Mouse (Mus musculus): ENCODE data around the gene Pim2.
"Not testable (repeated sequence)": the region's sequence is repeated elsewhere in the genome, so short reads cannot be mapped to it uniquely, and the experiment has no call there.

The Pim2 gene

DNA sequence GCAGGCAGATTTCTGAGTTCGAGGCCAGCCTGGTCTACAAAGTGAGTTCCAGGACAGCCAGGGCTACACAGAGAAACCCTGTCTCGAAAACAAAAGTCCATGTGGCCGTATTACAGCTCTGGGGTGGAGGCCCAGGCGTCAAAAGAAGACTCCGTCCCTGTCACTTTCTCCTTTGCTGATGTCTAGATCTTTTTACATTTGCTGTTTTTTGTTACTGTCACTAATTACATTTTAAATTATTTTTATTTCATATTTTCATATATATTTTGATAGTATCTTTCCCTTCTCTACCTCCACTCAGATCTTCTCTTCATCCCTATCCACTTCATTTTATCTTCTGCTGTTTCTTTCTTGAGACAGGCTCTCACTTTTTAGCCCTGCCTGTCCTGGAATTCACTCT, 29.7 kb downstream of the Pim2 start, which contains the start of gene Gm10491:
Gene Gm10491, minus strand, starts transcription at position 101 of the 400 bp plus-strand sequence.
- no peak for DNase-seq (ENCODE audit: low read depth, low spot score)

DNA sequence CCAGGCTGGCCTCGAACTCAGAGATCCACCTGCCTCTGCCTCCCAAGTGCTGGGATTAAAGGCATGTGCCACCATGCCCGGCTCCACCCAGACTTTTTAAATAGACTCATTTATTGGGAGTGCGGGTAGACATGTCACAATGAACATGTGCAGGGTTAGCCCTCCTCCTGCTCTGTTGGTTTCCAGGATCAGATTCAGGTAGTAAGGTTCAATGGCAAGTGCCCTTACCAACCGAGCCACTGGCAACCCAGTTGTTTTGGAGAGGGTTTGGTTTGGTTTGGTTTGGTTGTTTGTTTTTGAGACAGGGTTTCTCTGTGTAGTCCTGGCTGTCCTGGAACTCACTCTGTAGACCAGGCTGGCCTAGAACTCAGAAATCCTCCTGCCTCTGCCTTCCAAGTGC, 31.2 kb downstream of the Pim2 start, which contains the start of gene Gm10490:
Gene Gm10490, plus strand, starts transcription at position 301 of the 400 bp plus-strand sequence.
- DNase-seq (ENCODE audit: low read depth, low spot score) = not testable (repeated sequence)

DNA sequence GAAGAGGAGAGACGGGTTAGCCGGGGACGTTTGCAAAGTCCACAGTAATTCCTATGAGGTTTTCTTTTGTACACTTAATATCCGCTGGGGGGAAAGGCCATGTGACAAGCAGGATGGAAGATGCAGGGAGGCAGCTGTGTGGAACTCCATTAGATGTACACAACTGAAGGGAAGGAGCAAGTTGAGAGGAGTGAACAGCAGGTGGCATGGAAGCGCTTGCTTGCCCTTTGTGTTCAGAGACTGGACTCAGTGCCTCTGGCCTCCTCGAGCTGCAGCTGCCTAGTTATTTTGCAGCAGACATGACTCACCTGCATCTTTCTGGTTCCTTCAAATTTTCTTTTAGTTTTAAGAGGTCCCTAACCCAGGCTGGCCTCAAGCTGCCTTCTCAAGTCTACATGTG, 32.4 kb downstream of the Pim2 start:
- DNase-seq (ENCODE audit: low read depth, low spot score) = peak; percentile 25

DNA sequence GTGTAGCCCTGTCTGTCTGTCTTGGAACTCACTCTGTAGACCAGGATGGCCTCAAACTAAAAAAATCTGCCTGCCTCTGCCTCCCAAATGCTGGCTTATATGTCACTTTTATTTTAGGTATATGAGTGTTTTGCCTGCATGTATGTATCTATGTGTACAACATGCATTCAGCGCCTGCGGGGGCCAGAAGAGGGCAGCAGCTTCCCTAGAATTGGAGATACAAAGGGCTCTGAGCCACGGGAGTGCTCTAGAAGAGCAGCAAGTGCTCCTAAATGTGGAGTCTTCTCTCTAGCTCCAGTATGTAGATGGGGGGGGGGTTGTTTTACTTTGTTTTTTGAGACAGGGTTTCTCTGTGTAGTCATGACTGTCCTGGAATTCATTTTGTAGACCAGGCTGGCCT, 37.6 kb downstream of the Pim2 start:
- DNase-seq (ENCODE audit: low read depth, low spot score) = not testable (repeated sequence)

DNA sequence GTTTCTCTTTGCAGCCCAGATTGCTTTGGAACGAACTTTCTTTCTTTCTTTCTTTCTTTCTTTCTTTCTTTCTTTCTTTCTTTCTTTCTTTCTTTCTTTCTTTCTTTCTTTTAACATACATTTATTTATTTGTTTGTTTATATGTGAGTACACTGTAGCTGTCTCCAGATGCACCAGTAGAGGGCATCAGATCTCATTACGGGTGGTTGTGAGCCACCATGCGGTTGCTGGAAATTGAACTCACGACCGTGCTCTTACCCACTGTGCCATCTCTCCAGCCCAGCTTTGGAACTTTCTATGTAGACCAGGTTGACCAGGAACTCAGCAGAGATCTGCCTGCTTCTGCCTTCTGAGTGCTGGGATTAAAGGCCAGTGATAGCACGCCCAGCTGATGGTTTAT, 39.9 kb downstream of the Pim2 start:
- DNase-seq (ENCODE audit: low read depth, low spot score) = peak; percentile 22

DNA sequence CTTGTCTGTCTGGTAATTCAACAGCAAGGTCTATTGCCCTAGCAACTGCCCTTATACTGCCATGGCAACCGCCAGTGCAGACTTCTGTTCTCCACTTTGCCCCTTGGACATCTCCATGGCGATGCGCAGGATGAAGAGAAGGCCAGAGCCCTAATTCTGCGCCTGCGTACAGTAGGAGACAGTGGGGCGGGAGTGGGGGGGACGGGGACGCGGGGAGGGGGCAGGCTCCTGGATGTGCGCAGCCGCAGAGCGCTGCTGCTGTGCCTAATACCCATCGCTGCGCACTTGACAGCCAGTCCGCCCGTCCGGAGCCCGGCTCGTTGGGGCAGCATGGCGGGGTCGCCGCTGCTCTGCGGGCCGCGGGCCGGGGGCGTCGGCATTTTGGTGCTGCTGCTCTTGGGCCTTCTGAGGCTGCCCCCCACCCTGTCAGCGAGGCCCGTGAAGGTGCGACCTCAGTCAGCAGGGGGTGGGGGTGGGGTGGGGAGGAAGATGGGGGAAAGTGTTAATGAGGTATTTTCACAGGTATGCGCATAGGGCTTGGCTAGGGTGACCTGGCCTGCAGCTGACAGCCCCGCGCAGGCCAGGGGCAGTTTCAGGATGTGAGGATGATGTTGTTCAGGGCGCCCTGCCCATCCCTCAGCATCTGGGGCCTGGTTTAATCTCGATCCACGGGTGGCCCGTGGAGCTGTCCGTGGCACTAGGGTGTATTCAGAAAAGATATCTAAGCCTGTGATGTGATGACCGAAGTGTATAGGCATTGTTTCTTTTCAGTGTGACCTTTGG, 41.7 kb downstream of the Pim2 start, which contains the start of gene Pcsk1n:
Gene Pcsk1n, plus strand, starts transcription at position 222 of the 783 bp plus-strand sequence.
- peak; percentile 74 for DNase-seq (ENCODE audit: low read depth, low spot score)

DNA sequence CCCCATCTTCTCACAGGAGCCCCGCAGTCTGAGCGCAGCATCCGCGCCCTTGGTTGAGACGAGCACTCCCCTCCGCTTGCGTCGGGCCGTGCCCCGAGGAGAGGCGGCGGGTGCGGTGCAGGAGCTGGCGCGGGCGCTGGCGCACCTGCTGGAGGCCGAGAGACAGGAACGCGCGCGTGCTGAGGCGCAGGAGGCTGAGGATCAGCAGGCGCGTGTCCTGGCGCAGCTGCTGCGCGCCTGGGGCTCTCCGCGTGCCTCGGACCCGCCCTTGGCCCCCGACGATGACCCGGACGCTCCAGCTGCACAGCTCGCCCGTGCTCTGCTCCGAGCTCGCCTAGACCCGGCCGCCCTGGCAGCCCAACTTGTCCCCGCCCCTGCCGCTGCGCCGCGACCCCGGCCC, 44.0 kb downstream of the Pim2 start:
- peak; percentile 30 for DNase-seq (ENCODE audit: low read depth, low spot score)

DNA sequence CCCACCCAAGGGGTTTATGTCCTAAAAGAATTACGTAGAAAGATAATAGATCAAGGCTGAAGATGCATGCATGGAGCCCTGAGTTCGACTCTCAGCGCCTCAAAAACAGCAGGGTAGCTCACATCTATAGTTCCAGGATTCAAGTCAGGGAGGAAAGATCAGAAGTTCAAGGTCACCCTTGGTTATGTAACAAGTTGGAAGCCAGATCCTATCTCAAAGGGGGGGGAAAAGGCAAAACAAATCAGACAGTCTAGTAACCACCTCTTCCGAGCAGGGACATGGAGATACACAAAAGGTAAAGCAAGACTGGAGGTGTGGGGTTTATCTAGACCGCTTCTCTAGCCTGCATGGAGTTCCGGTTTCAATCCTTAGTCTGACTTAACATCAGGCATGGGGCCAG, 48.2 kb downstream of the Pim2 start:
- peak; percentile 87 for DNase-seq (ENCODE audit: low read depth, low spot score)

DNA sequence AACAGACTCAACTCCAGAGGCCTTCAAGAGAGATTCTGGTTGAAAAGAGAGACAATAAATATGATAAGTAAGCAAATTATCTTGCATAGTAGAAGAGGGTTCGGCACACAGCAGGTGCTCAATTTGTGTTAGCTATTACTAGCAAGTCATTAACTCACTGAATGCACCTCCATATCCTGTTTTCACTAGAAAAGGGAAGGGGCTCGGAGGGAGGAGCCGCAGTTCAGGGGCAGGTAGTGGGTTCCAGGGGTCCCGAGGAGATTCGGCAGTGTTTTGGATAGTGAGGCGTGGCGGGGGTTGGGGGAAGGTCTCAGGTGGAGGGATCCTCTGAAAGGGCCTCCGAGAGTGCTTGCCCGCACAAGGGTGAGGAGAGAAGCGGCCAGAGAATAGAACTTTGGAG, 49.1 kb downstream of the Pim2 start:
- DNase-seq (ENCODE audit: low read depth, low spot score) = peak; percentile 88

DNA sequence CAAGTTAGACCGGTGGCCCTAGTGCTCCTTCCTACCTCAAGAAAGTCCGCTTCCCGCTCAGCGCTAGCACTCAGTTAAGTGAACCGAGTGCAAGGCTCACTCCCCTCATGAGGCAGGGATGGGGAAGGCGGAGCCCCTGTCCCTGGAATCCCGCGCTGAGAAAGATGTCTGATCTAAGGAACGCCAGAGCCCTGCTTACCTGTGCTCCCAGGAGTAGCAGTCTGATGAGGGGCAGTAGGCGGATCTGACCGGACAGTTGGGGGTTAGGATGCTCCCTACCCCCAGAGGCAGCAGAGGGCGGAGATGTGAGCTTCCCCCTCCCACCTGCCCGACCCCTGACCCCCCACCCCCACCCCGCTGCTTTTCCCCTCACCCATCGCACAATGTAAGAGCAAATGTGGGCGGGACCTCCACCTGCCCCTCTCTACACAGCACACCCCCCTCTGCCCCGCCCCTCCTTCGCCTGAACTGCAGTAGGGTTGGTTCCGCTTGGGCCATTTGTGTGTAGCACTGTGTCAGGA, 50.3 kb downstream of the Pim2 start, which contains the start of gene Eras:
Gene Eras, minus strand, starts transcription at position 338 of the 521 bp plus-strand sequence.
- peak; percentile 84 for DNase-seq (ENCODE audit: low read depth, low spot score)
